Comparison of ENCODE assay signal across 18 mouse cellular contexts in the genomic region with DNA sequence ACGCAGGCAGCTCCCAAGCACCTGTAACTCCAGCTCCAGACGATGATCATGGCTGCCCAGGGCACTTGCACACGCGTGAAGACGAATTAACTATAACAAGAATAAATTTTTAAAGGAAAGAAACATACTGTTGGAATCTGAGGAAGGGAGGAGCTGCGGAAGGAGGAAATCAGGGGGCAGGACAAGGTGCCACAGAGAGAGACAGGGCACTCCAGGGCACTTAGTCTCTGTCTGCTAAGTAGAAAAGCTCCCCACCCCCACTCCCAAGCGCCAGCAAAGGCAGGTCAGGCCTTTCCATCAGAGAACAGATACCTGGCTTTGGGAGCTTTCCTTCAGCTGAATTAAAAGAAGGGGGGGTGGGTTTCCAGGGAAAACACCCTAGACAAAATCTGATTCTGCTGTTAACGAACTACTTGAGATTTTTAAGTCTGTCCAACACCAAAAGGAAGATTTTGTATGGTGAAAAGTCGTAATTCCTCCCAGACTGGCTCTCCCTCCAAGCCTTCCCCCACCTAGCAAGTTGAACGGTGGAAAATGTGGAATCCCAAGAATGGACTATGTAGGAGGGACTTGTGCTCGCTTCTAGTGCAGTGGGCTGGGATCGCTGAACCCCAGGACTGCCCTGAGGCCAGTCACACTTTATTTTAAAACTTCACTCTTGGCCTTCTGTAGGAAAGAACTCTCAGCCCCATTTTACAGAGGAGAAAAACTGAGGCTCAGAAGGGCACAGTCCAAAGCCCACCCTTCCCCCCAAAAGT. TPM values are rescaled to one million over a fixed set of nuclear protein-coding genes. Genes with fewer than 3 reads are reported as not detected.
DNase-seq lines count a peak whose midpoint lies in the region; ATAC-seq and TF ChIP-seq lines count a peak whose summit lies in the region.
"Had no signal": no experiment of that assay in that cellular context is flagged by ENCODE, and none has a peak within 500 bp of the region (broad histone marks: within the 10 kb centered on the region; RNA-seq: fewer than 3 reads in every experiment).

No protein-coding gene starts in this region.

- intact Hi-C loops in heart, postnatal 14 days (cut with DNase I) = no loop called here

- 46% methylated on average over 12 of the region's 12 CpGs for WGBS in heart, embryonic 11.5 days (ENCODE audit: insufficient replicate concordance)
- WGBS in lung, embryonic 14.5 days = 51% methylated on average over 12 of the region's 12 CpGs
- WGBS in embryonic facial prominence, embryonic 10.5 days = 31% methylated on average over 12 of the region's 12 CpGs
- 25% methylated on average over 12 of the region's 12 CpGs for WGBS in limb, embryonic 15.5 days

- H3K9ac ChIP-seq in heart, embryonic 11.5 days (ENCODE audit: low read depth, low read length) = no peak overlapping the region
- no peak overlapping the region for H3K9ac ChIP-seq in lung, embryonic 14.5 days
- no peak overlapping the region for H3K9ac ChIP-seq in limb, embryonic 15.5 days
- H3K9ac ChIP-seq: forebrain, embryonic 13.5 days; intestine, embryonic 15.5 days; liver, embryonic 14.5 days had no signal

- no peak for ATAC-seq in heart, embryonic 11.5 days (replicated peaks; ENCODE audit: insufficient number of reproducible peaks, low FRiP score, low TSS enrichment)
- ATAC-seq in lung, embryonic 14.5 days (ENCODE audit: insufficient read depth) = no peak
- no peak for ATAC-seq in limb, embryonic 15.5 days (ENCODE audit: insufficient number of reproducible peaks, low FRiP score, low TSS enrichment, low read depth)
- ATAC-seq: forebrain, embryonic 13.5 days; intestine, embryonic 15.5 days had no signal

- no peaks in the 10 kb centered on the region for H3K27me3 ChIP-seq in heart, embryonic 11.5 days (ENCODE audit: control insufficient read depth, insufficient read depth, low read length)
- H3K27me3 ChIP-seq in lung, embryonic 14.5 days (ENCODE audit: insufficient read depth, low read length) = no peaks in the 10 kb centered on the region
- no peaks in the 10 kb centered on the region for H3K27me3 ChIP-seq in embryonic facial prominence, embryonic 10.5 days (replicated peaks; ENCODE audit: low read depth, poor library complexity, severe bottlenecking)
- H3K27me3 ChIP-seq in limb, embryonic 15.5 days = no peaks in the 10 kb centered on the region
- H3K27me3 ChIP-seq: forebrain, embryonic 13.5 days; intestine, embryonic 15.5 days had no signal

- no peak for TF ChIP-seq CTCF in lung, embryonic 14.5 days (IDR thresholded peaks at IDR 0.05; ENCODE audit: low read depth)

- H3K4me1 ChIP-seq in heart, embryonic 11.5 days (ENCODE audit: control insufficient read depth, insufficient read depth, low read length) = no peaks in the 10 kb centered on the region; the same call in none of the 2 replicates
- H3K4me1 ChIP-seq in lung, embryonic 14.5 days (ENCODE audit: insufficient read depth) = peaks cover 26% of the 10 kb centered on the region
- H3K4me1 ChIP-seq in embryonic facial prominence, embryonic 10.5 days = peaks cover 61% of the 10 kb centered on the region
- peaks cover 40% of the 10 kb centered on the region for H3K4me1 ChIP-seq in limb, embryonic 15.5 days
- H3K4me1 ChIP-seq: intestine, embryonic 15.5 days had no signal

- H3K36me3 ChIP-seq in heart, embryonic 11.5 days (ENCODE audit: control insufficient read depth, insufficient read depth, low read length) = no peaks in the 10 kb centered on the region
- H3K36me3 ChIP-seq in lung, embryonic 14.5 days (ENCODE audit: insufficient read depth) = peaks cover 4% of the 10 kb centered on the region
- peaks cover 26% of the 10 kb centered on the region for H3K36me3 ChIP-seq in embryonic facial prominence, embryonic 10.5 days (replicated peaks)
- H3K36me3 ChIP-seq in limb, embryonic 15.5 days = no peaks in the 10 kb centered on the region
- H3K36me3 ChIP-seq: intestine, embryonic 15.5 days had no signal

- H3K27ac ChIP-seq in heart, embryonic 11.5 days (ENCODE audit: low read depth, low read length) = peak overlapping the region; percentile 29; the same call in 1 of the 2 replicates
- H3K27ac ChIP-seq in lung, embryonic 14.5 days (ENCODE audit: low read depth) = peak overlapping the region; percentile 54; the same call in 1 of the 2 replicates
- H3K27ac ChIP-seq in embryonic facial prominence, embryonic 10.5 days (replicated peaks) = peak overlapping the region; percentile 91
- H3K27ac ChIP-seq in limb, embryonic 15.5 days = peak overlapping the region; percentile 63
- H3K27ac ChIP-seq: forebrain, embryonic 13.5 days; intestine, embryonic 15.5 days; liver, embryonic 14.5 days had no signal

- H3K4me2 ChIP-seq in heart, embryonic 11.5 days = no peak overlapping the region
- H3K4me2 ChIP-seq in lung, embryonic 14.5 days = no peak overlapping the region
- no peak overlapping the region for H3K4me2 ChIP-seq in limb, embryonic 15.5 days
- H3K4me2 ChIP-seq: forebrain, embryonic 13.5 days; intestine, embryonic 15.5 days had no signal

- no peak for DNase-seq in heart, postnatal 14 days
- DNase-seq in lung, embryonic 14.5 days = peak; percentile 36
- DNase-seq in lung, postnatal 14 days = no peak
- peak; percentile 66 for DNase-seq in embryonic facial prominence, embryonic 10.5 days (ENCODE audit: low spot score)
- DNase-seq in thymus, postnatal 14 days = no peak
- DNase-seq in spleen, postnatal 10 days (ENCODE audit: low spot score in 2 of 2) = no peak
- DNase-seq: adrenal gland, postnatal 14 days; cerebellum, postnatal 36 days; layer of hippocampus, postnatal 36 days had no signal

- no peaks in the 10 kb centered on the region for H3K9me3 ChIP-seq in heart, embryonic 11.5 days (replicated peaks; ENCODE audit: control insufficient read depth, low read length)
- H3K9me3 ChIP-seq in lung, embryonic 14.5 days (ENCODE audit: low read depth, low read length) = no peaks in the 10 kb centered on the region
- H3K9me3 ChIP-seq in embryonic facial prominence, embryonic 10.5 days = no peaks in the 10 kb centered on the region
- no peaks in the 10 kb centered on the region for H3K9me3 ChIP-seq in limb, embryonic 15.5 days
- H3K9me3 ChIP-seq: forebrain, embryonic 13.5 days; intestine, embryonic 15.5 days had no signal

- H3K4me3 ChIP-seq in heart, embryonic 11.5 days (ENCODE audit: low read depth, low read length) = no peak overlapping the region
- H3K4me3 ChIP-seq in lung, embryonic 14.5 days (ENCODE audit: low read depth, low read length) = no peak overlapping the region
- H3K4me3 ChIP-seq in embryonic facial prominence, embryonic 10.5 days = peak overlapping the region; percentile 25; the same call in 1 of the 2 replicates
- H3K4me3 ChIP-seq in limb, embryonic 15.5 days = no peak overlapping the region
- H3K4me3 ChIP-seq: forebrain, embryonic 13.5 days; intestine, embryonic 15.5 days; myocyte had no signal

RNA-seq across cellular contexts. Expression of a gene that starts 11.9 kb away (rescaled TPM):
- polyA plus RNA-seq in heart, embryonic 11.5 days (2014; fragmentation: Nextera tagmentation; extraction: Ambion mirVana) = 0.72 and 1.1 TPM in 2 replicates
- total RNA-seq in heart, postnatal 14 days (2021) = under 1 TPM; 0.72 to 0.73 TPM
- polyA plus RNA-seq in lung, embryonic 14.5 days (2014; fragmentation: Nextera tagmentation; extraction: Ambion mirVana) = 5.9 and 6.7 TPM in 2 replicates
- 2.1 and 2.5 TPM in 2 replicates for polyA plus RNA-seq in embryonic facial prominence, embryonic 10.5 days (2016; fragmentation: Nextera tagmentation; extraction: Ambion mirVana)
- polyA plus RNA-seq in limb, embryonic 15.5 days (2015; fragmentation: Nextera tagmentation; extraction: Ambion mirVana) = 1.4 and 1.9 TPM in 2 replicates
- total RNA-seq: megakaryocyte-erythroid progenitor cell, adult 5-6 weeks had no signal

RNA-seq across cellular contexts. Expression of a gene that starts 18.2 kb away (rescaled TPM):
- polyA plus RNA-seq in heart, embryonic 11.5 days (2014; fragmentation: Nextera tagmentation; extraction: Ambion mirVana) = not detected in 2 replicates
- not detected for total RNA-seq in heart, postnatal 14 days (2021)
- polyA plus RNA-seq in lung, embryonic 14.5 days (2014; fragmentation: Nextera tagmentation; extraction: Ambion mirVana) = not detected in 2 replicates
- not detected in 2 replicates for polyA plus RNA-seq in embryonic facial prominence, embryonic 10.5 days (2016; fragmentation: Nextera tagmentation; extraction: Ambion mirVana)
- polyA plus RNA-seq in limb, embryonic 15.5 days (2015; fragmentation: Nextera tagmentation; extraction: Ambion mirVana) = not detected in 2 replicates
- total RNA-seq: adrenal gland, postnatal 14 days; gastrocnemius, adult 8-10 months; layer of hippocampus, postnatal 36 days; megakaryocyte-erythroid progenitor cell, adult 5-6 weeks had no signal
- polyA plus RNA-seq: forebrain, embryonic 13.5 days; heart, embryonic 16.5 days; intestine, embryonic 15.5 days; liver, embryonic 14.5 days; myocyte had no signal

Comparison
In these comparisons a context has a peak if more than half of its experiments do, and no peak if none do; other contexts are left out.
1. DNase-seq: peak in lung, embryonic 14.5 days (single experiment) and embryonic facial prominence, embryonic 10.5 days (single experiment); none in heart, postnatal 14 days (0 of 2), lung, postnatal 14 days (single experiment), thymus, postnatal 14 days (single experiment) and spleen, postnatal 10 days (0 of 2).
2. H3K27ac ChIP-seq: peak in every context shown above with its lines; median percentile 91 in embryonic facial prominence, embryonic 10.5 days; 63 in limb, embryonic 15.5 days; 54 in lung, embryonic 14.5 days; 29 in heart, embryonic 11.5 days.